Mouse (Mus musculus) heart, adult 10 weeks (tissue): ENCODE data around the gene Rgs14. TPM values are rescaled to one million over a fixed set of nuclear protein-coding genes. Genes with fewer than 3 reads are reported as not detected.

Experiments used
- polyA plus RNA-seq: library from polyadenylated mRNA; stranded (reverse); fragments of 350-450 nt; fragmentation: Illumina TruSeq; extraction: RNeasy Lipid Tissue Mini Kit (QIAGEN cat#74804); gene quantifications from one replicate; pipeline ENCODE4 v1.2.3, GENCODE M21; 2014; ENCODE audit warnings: low read depth, low replicate concordance

The Rgs14 gene
- 0.58 TPM for polyA plus RNA-seq

GRCm38 (mm10) chr13:55369531-55370114, at the start of gene Rgs14:
Gene Rgs14, plus strand, starts transcription at chr13:55369732.

GRCm38 (mm10) chr13:55319931-55320533, 49.5 kb upstream of the Rgs14 start, which contains the start of gene Prelid1:
Gene Prelid1, plus strand, starts transcription at chr13:55320500.

GRCm38 (mm10) chr13:55321434-55322129, 48.0 kb upstream of the Rgs14 start, which contains the start of gene Rab24:
Gene Rab24, minus strand, starts transcription at chr13:55321946.

GRCm38 (mm10) chr13:55329683-55330566, 39.6 kb upstream of the Rgs14 start, which contains the start of gene Mxd3:
Gene Mxd3, minus strand, starts transcription at chr13:55329823.

GRCm38 (mm10) chr13:55362453-55363060, 7.0 kb upstream of the Rgs14 start, which contains the start of gene Lman2:
Gene Lman2, minus strand, starts transcription at chr13:55362783.

GRCm38 (mm10) chr13:55398088-55398487, 28.6 kb downstream of the Rgs14 start, which contains the start of gene Slc34a1:
Gene Slc34a1, plus strand, starts transcription at chr13:55398187.

GRCm38 (mm10) chr13:55414743-55415380, 45.3 kb downstream of the Rgs14 start, which contains the start of gene Pfn3:
Gene Pfn3, minus strand, starts transcription at chr13:55415232.

GRCm38 (mm10) chr13:55426613-55427012, 57.1 kb downstream of the Rgs14 start, which contains the start of gene F12:
Gene F12, minus strand, starts transcription at chr13:55426793.

Other genes with a start within 250 kb of the Rgs14 start
- gene Gm17617, start 236.2 kb upstream of the Rgs14 start, polyA plus RNA-seq = not detected
- 0.21 TPM for gene Fgfr4, start 217.1 kb upstream of the Rgs14 start, polyA plus RNA-seq
- gene Nsd1, start 159.9 kb upstream of the Rgs14 start, polyA plus RNA-seq = 22.6 TPM
- 35.7 TPM for gene Prelid1, start 49.2 kb upstream of the Rgs14 start, polyA plus RNA-seq
- gene Rab24, start 47.8 kb upstream of the Rgs14 start, polyA plus RNA-seq = 62.0 TPM
- not detected for gene Mxd3, start 39.9 kb upstream of the Rgs14 start, polyA plus RNA-seq
- gene Lman2, start 6.9 kb upstream of the Rgs14 start, polyA plus RNA-seq = 50.8 TPM
- gene Slc34a1, start 28.5 kb downstream of the Rgs14 start, polyA plus RNA-seq = not detected
- gene Pfn3, start 45.5 kb downstream of the Rgs14 start, polyA plus RNA-seq = not detected
- gene F12, start 57.1 kb downstream of the Rgs14 start, polyA plus RNA-seq = not detected
- 19.9 TPM for gene Grk6, start 75.3 kb downstream of the Rgs14 start, polyA plus RNA-seq
- not detected for gene Prr7, start 94.5 kb downstream of the Rgs14 start, polyA plus RNA-seq
- 7.0 TPM for gene Dbn1, start 118.4 kb downstream of the Rgs14 start, polyA plus RNA-seq
- gene Pdlim7, start 143.9 kb downstream of the Rgs14 start, polyA plus RNA-seq = 65.4 TPM
- gene Dok3, start 159.6 kb downstream of the Rgs14 start, polyA plus RNA-seq = 2.6 TPM
- 15.0 TPM for gene Ddx41, start 166.9 kb downstream of the Rgs14 start, polyA plus RNA-seq
- 48.4 TPM for gene Fam193b, start 201.4 kb downstream of the Rgs14 start, polyA plus RNA-seq
- gene Tmed9, start 204.0 kb downstream of the Rgs14 start, polyA plus RNA-seq = 97.7 TPM
- gene B4galt7, start 230.2 kb downstream of the Rgs14 start, polyA plus RNA-seq = 10.3 TPM